Comparison of ENCODE assay signal across 29 mouse cellular contexts in the genomic region with DNA sequence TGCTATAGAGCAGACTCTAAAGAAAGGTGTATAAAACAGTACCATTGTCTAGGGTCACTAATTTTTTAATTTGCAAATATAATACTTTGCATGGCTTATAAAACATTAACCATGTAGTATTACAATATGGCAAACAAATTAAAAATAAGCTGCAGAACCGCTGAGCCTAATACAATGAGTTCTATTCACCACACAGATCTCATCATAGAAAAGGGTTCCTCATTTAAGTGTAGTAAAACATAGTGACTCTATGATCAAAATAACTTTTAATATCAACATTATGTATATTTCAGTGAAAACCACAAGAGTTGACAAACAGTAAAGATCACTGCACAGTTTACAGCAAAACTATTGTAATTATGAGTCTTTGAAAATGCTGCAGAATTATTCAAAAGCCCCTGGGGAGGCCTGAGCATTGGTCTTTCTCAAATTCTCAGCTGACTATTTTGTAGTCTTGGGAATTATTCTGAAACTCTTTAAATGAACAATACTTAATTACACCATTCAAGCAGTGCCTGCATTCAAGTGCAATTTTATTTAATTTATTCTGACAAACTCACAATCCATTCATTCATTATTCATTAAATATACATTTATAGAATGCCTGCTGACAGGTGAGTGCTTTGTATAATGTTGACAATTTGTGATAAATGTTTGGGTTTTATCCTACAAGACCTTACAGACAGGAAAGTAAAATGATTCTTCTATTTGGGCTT.
DNase-seq lines count a peak whose midpoint lies in the region; ATAC-seq and TF ChIP-seq lines count a peak whose summit lies in the region.
"Had no signal": no experiment of that assay in that cellular context is flagged by ENCODE, and none has a peak within 500 bp of the region (broad histone marks: within the 10 kb centered on the region; RNA-seq: fewer than 3 reads in every experiment).

No protein-coding gene starts in this region.

- 74% methylated on average over 1 of the region's 1 CpGs for WGBS in forebrain, embryonic 13.5 days
- 58% methylated on average over 1 of the region's 1 CpGs for WGBS in forebrain, embryonic 16.5 days
- 81% methylated on average over 1 of the region's 1 CpGs for WGBS in hindbrain, embryonic 16.5 days

- H3K4me1 ChIP-seq in forebrain, embryonic 13.5 days: 0 out of 2 replicates have a peak, but pooled peaks cover 2% of the 10 kb centered on the region
- no peaks in the 10 kb centered on the region for H3K4me1 ChIP-seq in forebrain, embryonic 16.5 days (replicated peaks; ENCODE audit: control insufficient read depth, insufficient read depth, low read length)
- H3K4me1 ChIP-seq in hindbrain, embryonic 16.5 days (ENCODE audit: control insufficient read depth, insufficient read depth, low read depth, low read length): no peaks in the 10 kb centered on the region
- H3K4me1 ChIP-seq: embryonic facial prominence, embryonic 10.5 days; embryonic facial prominence, embryonic 13.5 days; heart, embryonic 13.5 days had no signal

- no peaks in the 10 kb centered on the region for H3K36me3 ChIP-seq in forebrain, embryonic 13.5 days (ENCODE audit: poor library complexity, severe bottlenecking)
- no peaks in the 10 kb centered on the region for H3K36me3 ChIP-seq in forebrain, embryonic 16.5 days (ENCODE audit: control insufficient read depth, insufficient read depth)
- H3K36me3 ChIP-seq in hindbrain, embryonic 16.5 days (ENCODE audit: control insufficient read depth, insufficient read depth, low read length): no peaks in the 10 kb centered on the region
- H3K36me3 ChIP-seq: embryonic facial prominence, embryonic 10.5 days; embryonic facial prominence, embryonic 13.5 days; G1E; heart, embryonic 13.5 days had no signal

- H3K9me3 ChIP-seq in forebrain, embryonic 13.5 days (replicated peaks): no peaks in the 10 kb centered on the region
- no peaks in the 10 kb centered on the region for H3K9me3 ChIP-seq in forebrain, embryonic 16.5 days (ENCODE audit: control insufficient read depth, low read length)
- H3K9me3 ChIP-seq in hindbrain, embryonic 16.5 days (ENCODE audit: control insufficient read depth, low read length): no peaks in the 10 kb centered on the region
- H3K9me3 ChIP-seq: embryonic facial prominence, embryonic 10.5 days; embryonic facial prominence, embryonic 13.5 days had no signal

- no peak for TF ChIP-seq POLR2A in brain, embryonic 14.5 days (IDR thresholded peaks at IDR 0.05; ENCODE audit: borderline replicate concordance, extremely low read depth, insufficient read depth, insufficient read length, poor library complexity, severe bottlenecking)

- peak; percentile 79 for ATAC-seq in forebrain, embryonic 13.5 days
- peak; percentile 92 for ATAC-seq in forebrain, embryonic 16.5 days
- ATAC-seq in hindbrain, embryonic 16.5 days: no peak
- ATAC-seq: intestine, postnatal 0 days; Patski had no signal

- no peak overlapping the region for H3K4me2 ChIP-seq in forebrain, embryonic 13.5 days
- H3K4me2 ChIP-seq in forebrain, embryonic 16.5 days (ENCODE audit: low read length): no peak overlapping the region
- H3K4me2 ChIP-seq in hindbrain, embryonic 16.5 days (ENCODE audit: low read length): no peak overlapping the region
- H3K4me2 ChIP-seq: embryonic facial prominence, embryonic 13.5 days; heart, embryonic 13.5 days; hindbrain, embryonic 14.5 days had no signal

- no peak overlapping the region for H3K27ac ChIP-seq in forebrain, embryonic 13.5 days
- no peak overlapping the region for H3K27ac ChIP-seq in forebrain, embryonic 16.5 days (ENCODE audit: low read length)
- H3K27ac ChIP-seq in hindbrain, embryonic 16.5 days (ENCODE audit: low read depth, low read length): no peak overlapping the region
- H3K27ac ChIP-seq: embryonic facial prominence, embryonic 10.5 days; embryonic facial prominence, embryonic 13.5 days; gastrocnemius, adult 2 months; heart, embryonic 13.5 days; hindbrain, embryonic 14.5 days had no signal

- no peak for TF ChIP-seq CTCF in brain, embryonic 14.5 days (IDR thresholded peaks at IDR 0.05; ENCODE audit: borderline replicate concordance, extremely low read depth, insufficient read depth, insufficient read length)

- H3K9ac ChIP-seq in forebrain, embryonic 13.5 days: no peak overlapping the region
- H3K9ac ChIP-seq in forebrain, embryonic 16.5 days (replicated peaks; ENCODE audit: low read depth, low read length): no peak overlapping the region
- H3K9ac ChIP-seq in hindbrain, embryonic 16.5 days (ENCODE audit: low read depth, low read length): no peak overlapping the region
- H3K9ac ChIP-seq: embryonic facial prominence, embryonic 13.5 days; heart, embryonic 13.5 days; hindbrain, embryonic 14.5 days had no signal

- peak; percentile 63 for DNase-seq in brain, embryonic 14.5 days (ENCODE audit: low read depth)
- peak; percentile 18 for DNase-seq in retina, postnatal 1 day
- no peak for DNase-seq in kidney, postnatal 4 days
- no peak for DNase-seq in urinary bladder, postnatal 25 days (ENCODE audit: low spot score)
- DNase-seq: adrenal gland, adult 2 months; adrenal gland, postnatal 14 days; B cell, adult 2 months; cerebellum, adult 11-12 months; cerebellum, adult 8-10 months; cerebellum, postnatal 10 days; cerebellum, postnatal 36 days; embryo, embryonic 11 days; gastrocnemius, adult 2 months; gastrocnemius, postnatal 14 days; heart, adult 11 months; heart, postnatal 14 days; heart, postnatal 4 days had no signal

- no peaks in the 10 kb centered on the region for H3K27me3 ChIP-seq in forebrain, embryonic 13.5 days
- H3K27me3 ChIP-seq in forebrain, embryonic 16.5 days (replicated peaks; ENCODE audit: control insufficient read depth, insufficient read depth, low read length): no peaks in the 10 kb centered on the region
- H3K27me3 ChIP-seq in hindbrain, embryonic 16.5 days (replicated peaks; ENCODE audit: control insufficient read depth, insufficient read depth, low read length): no peaks in the 10 kb centered on the region
- H3K27me3 ChIP-seq: CH12.LX; embryonic facial prominence, embryonic 13.5 days; heart, embryonic 13.5 days; Patski had no signal

- no peak overlapping the region for H3K4me3 ChIP-seq in forebrain, embryonic 13.5 days
- H3K4me3 ChIP-seq in forebrain, embryonic 16.5 days (replicated peaks; ENCODE audit: low read length): no peak overlapping the region
- no peak overlapping the region for H3K4me3 ChIP-seq in hindbrain, embryonic 16.5 days (ENCODE audit: low read length)
- H3K4me3 ChIP-seq: embryonic facial prominence, embryonic 10.5 days; embryonic facial prominence, embryonic 13.5 days; erythroblast, embryonic 14.5 days; gastrocnemius, adult 2 months; heart, embryonic 13.5 days had no signal

Comparison
In these comparisons a context has a peak if more than half of its experiments do, and no peak if none do; other contexts are left out.
1. DNase-seq: peak in brain, embryonic 14.5 days (single experiment) and retina, postnatal 1 day (single experiment); none in kidney, postnatal 4 days (0 of 2) and urinary bladder, postnatal 25 days (single experiment).